Mouse (Mus musculus) ES-E14 (cell line): ENCODE measurements around the gene Megf11. TPM values are rescaled to one million over a fixed set of nuclear protein-coding genes. Genes with fewer than 3 reads are reported as not detected.

ENCODE experiments used
- DNase-seq: peaks from one replicate; pipeline ENCODE4 v3.0.0-alpha.2; 2013; ENCODE audit warnings: low read depth, low spot score
- H3K27ac ChIP-seq: 2 replicates; pipeline ENCODE4 v1.5.1; 2012; ENCODE audit warnings: low read depth, mild to moderate bottlenecking, low read length, moderate library complexity, mixed read lengths; ENCODE audit not compliant: poor library complexity, insufficient read depth, severe bottlenecking
- H3K36me3 ChIP-seq: 2 replicates; pipeline ENCODE4 v1.6.1; 2012; ENCODE audit warnings: mild to moderate bottlenecking, low read length, moderate library complexity, mixed read lengths; ENCODE audit not compliant: control insufficient read depth, poor library complexity, insufficient read depth, severe bottlenecking
- H3K4me1 ChIP-seq, 2 experiments: fragments of 150-350 bp in 1 of 2; sonication (generic) in 1 of 2; 2 replicates each; pipeline ENCODE4 v1.6.1; 2012; ENCODE audit warnings: low read length in 2 of 2, mild to moderate bottlenecking in 1 of 2, mixed read lengths in 1 of 2; ENCODE audit not compliant: control insufficient read depth in 2 of 2, insufficient read depth in 2 of 2, poor library complexity in 1 of 2
- H3K4me3 ChIP-seq, 2 experiments: fragments of 150-350 bp in 1 of 2; sonication (generic) in 1 of 2; 2 replicates each; pipeline ENCODE4 v1.5.1; 2012; ENCODE audit warnings: low read length in 2 of 2, low read depth in 1 of 2, mild to moderate bottlenecking in 1 of 2, mixed read lengths in 1 of 2; ENCODE audit not compliant: insufficient read depth in 1 of 2, poor library complexity in 1 of 2, severe bottlenecking in 1 of 2
- H3K9ac ChIP-seq: 2 replicates; pipeline ENCODE4 v1.6.1; 2012; ENCODE audit warnings: low read depth, mild to moderate bottlenecking, low read length, mixed read lengths; ENCODE audit not compliant: poor library complexity, insufficient read depth, severe bottlenecking
- H3K9me3 ChIP-seq: fragments of 150-350 bp; sonication (generic); 2 replicates; pipeline ENCODE4 v1.6.1; 2012; ENCODE audit warnings: low read depth, mild to moderate bottlenecking, low read length; ENCODE audit not compliant: control insufficient read depth, insufficient read depth
- CHD2 ChIP-seq: IDR thresholded peaks from 2 replicates; pipeline ENCODE4 v1.6.1; 2014; ENCODE audit warnings: mild to moderate bottlenecking, low read depth, low read length, inconsistent platforms
- HCFC1 ChIP-seq: IDR thresholded peaks from 2 replicates; pipeline ENCODE4 v1.6.1; 2012; ENCODE audit warnings: low read length, inconsistent platforms, borderline replicate concordance; ENCODE audit not compliant: insufficient read depth
- MAFK ChIP-seq: IDR thresholded peaks from 2 replicates; pipeline ENCODE4 v1.6.1; 2014; ENCODE audit warnings: mild to moderate bottlenecking, low read depth, low read length, inconsistent platforms; ENCODE audit not compliant: insufficient read depth
- ZC3H11A ChIP-seq: IDR thresholded peaks from 2 replicates; pipeline ENCODE4 v1.6.1; 2012; ENCODE audit warnings: low read depth, mild to moderate bottlenecking, inconsistent platforms, low read length, borderline replicate concordance
- ZNF384 ChIP-seq: IDR thresholded peaks from 2 replicates; pipeline ENCODE4 v1.6.1; 2012; ENCODE audit warnings: low read depth, low read length, inconsistent platforms
- in situ Hi-C, 2 experiments: fragments of 600-800 bp; cut with MboI; formaldehyde crosslinking; loops; one replicate each; pipeline ENCODE4 v1.15.1; 2025; ENCODE audit warnings: low sequenced_read_pairs in 2 of 2, inconsistent platforms in 1 of 2; ENCODE audit not compliant: unreplicated experiment in 2 of 2
- total RNA-seq: library from RNA; depleted of rRNA; stranded (reverse); fragments of 300-350 nt; gene quantifications from 2 replicates; pipeline ENCODE4 v1.2.3, GENCODE M21; 2012

The Megf11 gene
- total RNA-seq, 1 experiment, result 7.5 TPM

- Histone ChIP-seq H3K36me3 (peaks cover 13% of the 10 kb centered on the region; the same call in 1 of the 2 replicates), H3K9me3 (no peaks in the 10 kb centered on the region), H3K4me3 (no peak overlapping the region), H3K4me1 (no peaks in the 10 kb centered on the region), H3K9ac (no peak overlapping the region), H3K27ac (no peak overlapping the region)
- DNase-seq, result no peak
- TF ChIP-seq ZNF384 (no peak), MAFK (no peak), HCFC1 (no peak), CHD2 (no peak), ZC3H11A (no peak)
- in situ Hi-C loops, result no loop called here
Measured at GRCm38 (mm10) chr9:64693094-64693493, 307.7 kb downstream of the Megf11 start.

DNA sequence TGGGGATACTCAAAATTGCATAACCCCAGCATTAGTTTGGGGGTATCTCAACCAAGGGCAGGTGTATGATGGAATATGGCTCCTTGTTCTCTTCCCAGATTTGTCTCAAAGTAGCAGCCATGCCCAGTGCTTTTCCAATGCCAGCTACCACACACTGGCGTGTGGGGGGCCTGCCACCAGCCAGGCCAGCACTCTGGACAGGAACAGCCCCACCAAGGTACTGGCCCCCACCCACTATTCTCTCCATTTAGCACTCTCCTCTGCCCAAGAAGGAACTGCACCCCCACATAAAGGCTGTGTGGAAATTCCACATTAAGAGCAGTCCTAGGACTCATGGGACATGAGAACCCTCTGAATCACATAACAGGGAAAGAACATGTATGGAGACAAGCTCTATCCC is 309.8 kb downstream of the Megf11 start:
- Histone ChIP-seq H3K36me3 (peaks cover 13% of the 10 kb centered on the region; the same call in 1 of the 2 replicates), H3K4me1 (no peaks in the 10 kb centered on the region), H3K27ac (no peak overlapping the region), H3K9me3 (no peaks in the 10 kb centered on the region), H3K9ac (no peak overlapping the region), H3K4me3 (no peak overlapping the region)
- no peak for DNase-seq
- no peak for TF ChIP-seq CHD2
- TF ChIP-seq ZNF384, result no peak
- TF ChIP-seq ZC3H11A, result no peak
- TF ChIP-seq MAFK, result no peak
- no peak for TF ChIP-seq HCFC1
- in situ Hi-C loops, result no loop called here

DNA sequence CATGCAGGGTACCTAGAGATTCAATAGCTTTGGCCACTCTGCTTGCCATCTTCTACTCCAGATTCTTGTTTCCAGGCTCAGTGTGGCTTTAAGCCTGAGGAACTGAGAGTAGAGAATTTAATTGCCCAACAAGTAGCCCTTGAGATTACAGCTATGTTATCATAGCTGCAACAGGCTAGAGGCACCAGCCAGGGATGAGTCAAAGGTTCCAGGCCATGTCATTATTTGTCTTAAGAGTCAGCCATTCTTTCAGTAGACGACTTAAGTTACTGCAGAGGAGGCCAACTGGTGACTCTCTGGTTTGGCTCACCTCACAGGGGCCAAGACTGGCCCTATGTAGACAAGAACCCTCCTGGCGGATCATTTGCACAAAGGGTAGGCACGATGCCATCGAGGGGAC is 311.0 kb downstream of the Megf11 start:
- no peak for DNase-seq
- H3K4me3 ChIP-seq, result no peak overlapping the region
- no peaks in the 10 kb centered on the region for H3K9me3 ChIP-seq
- H3K36me3 ChIP-seq, result peaks cover 13% of the 10 kb centered on the region; the same call in 1 of the 2 replicates
- no peak overlapping the region for H3K9ac ChIP-seq
- TF ChIP-seq ZNF384 (no peak), MAFK (no peak), HCFC1 (no peak), CHD2 (no peak), ZC3H11A (no peak)
- no peak overlapping the region for H3K27ac ChIP-seq
- H3K4me1 ChIP-seq, result no peaks in the 10 kb centered on the region
- in situ Hi-C loops, result no loop called here

DNA sequence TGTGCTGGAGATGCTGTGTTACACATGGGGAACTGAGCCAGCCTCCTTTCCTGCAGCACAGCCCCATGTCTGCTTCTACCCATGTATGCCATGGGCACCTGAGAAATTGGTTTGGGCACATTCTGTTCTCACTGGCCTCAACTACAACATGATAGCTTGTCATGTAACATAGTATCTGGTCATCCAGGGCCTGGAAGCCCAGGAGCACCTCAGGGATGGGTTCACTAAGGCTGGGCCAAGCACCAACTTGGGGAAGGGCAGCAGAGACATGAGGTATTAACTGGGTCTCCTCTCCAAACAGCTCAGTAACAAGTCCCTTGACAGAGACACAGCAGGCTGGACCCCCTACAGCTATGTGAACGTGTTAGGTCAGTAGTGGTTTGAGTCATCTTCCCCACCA is 311.6 kb downstream of the Megf11 start:
- H3K9me3 ChIP-seq, result no peaks in the 10 kb centered on the region
- DNase-seq, result no peak
- TF ChIP-seq CHD2 (no peak), ZNF384 (no peak), MAFK (no peak), HCFC1 (no peak), ZC3H11A (no peak)
- in situ Hi-C loops, result no loop called here
- peaks cover 13% of the 10 kb centered on the region; the same call in 1 of the 2 replicates for H3K36me3 ChIP-seq
- no peak overlapping the region for H3K27ac ChIP-seq
- H3K9ac ChIP-seq, result no peak overlapping the region
- no peak overlapping the region for H3K4me3 ChIP-seq
- H3K4me1 ChIP-seq, result no peaks in the 10 kb centered on the region

DNA sequence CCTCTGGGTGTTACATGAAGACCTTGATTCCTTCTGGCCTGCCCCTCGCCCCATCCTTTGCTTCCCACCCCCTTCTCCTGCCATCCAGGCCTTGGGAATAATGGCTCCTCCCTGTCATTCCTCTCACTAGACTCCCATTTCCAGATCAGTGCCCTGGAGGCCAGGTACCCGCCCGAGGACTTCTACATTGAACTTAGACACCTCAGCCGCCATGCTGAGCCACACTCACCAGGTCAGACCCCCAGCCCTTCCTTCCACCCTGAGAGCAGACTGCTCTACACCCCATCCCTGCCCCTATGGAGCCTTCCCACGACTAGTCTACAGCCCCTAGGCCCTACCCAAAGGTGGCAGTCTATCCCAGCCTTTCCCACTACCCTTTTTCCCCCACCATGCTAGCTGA is 312.3 kb downstream of the Megf11 start:
- Histone ChIP-seq H3K27ac (no peak overlapping the region), H3K9ac (no peak overlapping the region), H3K4me1 (no peaks in the 10 kb centered on the region), H3K9me3 (no peaks in the 10 kb centered on the region), H3K4me3 (no peak overlapping the region), H3K36me3 (peaks cover 13% of the 10 kb centered on the region; the same call in 1 of the 2 replicates)
- TF ChIP-seq MAFK, result no peak
- no peak for TF ChIP-seq HCFC1
- TF ChIP-seq ZNF384, result no peak
- no peak for TF ChIP-seq ZC3H11A
- no peak for TF ChIP-seq CHD2
- in situ Hi-C loops, result no loop called here
- no peak for DNase-seq
